Mouse (Mus musculus): Measurements from ENCODE around the gene Pcsk2. TPM values are rescaled to one million over a fixed set of nuclear protein-coding genes. Genes with fewer than 3 reads are reported as not detected.

The Pcsk2 gene
- polyA plus RNA-seq, 1 experiment from 2014 or later, result 2.8 TPM

DNA sequence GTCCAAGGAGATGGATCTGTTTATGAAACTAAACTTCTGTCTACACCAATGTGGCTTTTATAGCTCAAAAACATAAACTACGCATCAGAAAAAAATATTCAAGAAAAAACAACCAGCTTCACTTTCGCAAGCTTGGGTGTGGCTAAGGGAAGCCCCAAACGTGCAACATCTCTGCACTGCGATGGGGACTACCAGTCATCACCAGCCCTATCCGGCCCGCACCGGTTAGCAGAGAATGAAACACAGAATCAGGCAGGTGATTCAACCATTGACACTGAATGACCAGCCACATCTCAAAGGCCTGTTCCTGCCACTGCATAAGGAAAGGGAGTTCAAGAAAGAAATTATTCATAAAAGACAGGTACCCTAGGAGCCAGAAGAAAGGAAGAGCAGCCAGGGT lies 289.9 kb downstream of the Pcsk2 start:
- WGBS, result 78% methylated on average over 7 of the region's 7 CpGs
- no peak overlapping the region for H3K4me2 ChIP-seq (ENCODE audit: low read depth, low read length)
- H3K4me3 ChIP-seq (replicated peaks; ENCODE audit: low read length), result no peak overlapping the region
- H3K27me3 ChIP-seq (ENCODE audit: control insufficient read depth, insufficient read depth, low read length), result no peaks in the 10 kb centered on the region
- H3K36me3 ChIP-seq (ENCODE audit: control insufficient read depth, insufficient read depth, low read length), result no peaks in the 10 kb centered on the region
- no peak for ATAC-seq (ENCODE audit: insufficient read depth, low FRiP score)
- H3K27ac ChIP-seq (ENCODE audit: low read length), result no peak overlapping the region
- H3K9me3 ChIP-seq (replicated peaks; ENCODE audit: control insufficient read depth, low read length), result no peaks in the 10 kb centered on the region
- H3K4me1 ChIP-seq (ENCODE audit: control insufficient read depth, insufficient read depth, low read length), result peaks cover 6% of the 10 kb centered on the region; the same call in 1 of the 2 replicates
- H3K9ac ChIP-seq (ENCODE audit: low read length), result no peak overlapping the region

DNA sequence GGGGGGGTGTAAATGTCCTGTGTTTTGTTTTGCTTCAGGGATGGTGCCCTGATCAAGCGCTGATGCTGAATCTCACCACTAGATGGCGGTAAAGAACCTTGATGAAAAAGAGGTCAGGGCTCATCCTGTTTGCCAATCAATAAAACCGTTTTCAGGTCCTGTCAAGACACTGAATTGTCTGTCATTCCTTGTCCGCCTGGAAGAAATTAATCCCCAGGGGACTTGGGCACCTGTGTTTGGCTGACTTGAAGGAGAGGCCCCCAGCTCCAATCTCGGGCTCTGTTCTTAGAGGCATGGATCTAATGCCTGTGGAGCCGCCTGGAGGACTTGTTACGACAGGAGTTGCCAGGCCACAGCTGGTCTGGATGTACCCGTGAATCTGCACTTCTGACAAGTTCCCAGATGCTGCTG lies 291.3 kb downstream of the Pcsk2 start:
- 2% methylated on average over 8 of the region's 8 CpGs for whole genome bisulfite sequencing
- H3K4me1 ChIP-seq (ENCODE audit: control insufficient read depth, insufficient read depth, low read length), result peaks cover 6% of the 10 kb centered on the region; the same call in 1 of the 2 replicates

DNA sequence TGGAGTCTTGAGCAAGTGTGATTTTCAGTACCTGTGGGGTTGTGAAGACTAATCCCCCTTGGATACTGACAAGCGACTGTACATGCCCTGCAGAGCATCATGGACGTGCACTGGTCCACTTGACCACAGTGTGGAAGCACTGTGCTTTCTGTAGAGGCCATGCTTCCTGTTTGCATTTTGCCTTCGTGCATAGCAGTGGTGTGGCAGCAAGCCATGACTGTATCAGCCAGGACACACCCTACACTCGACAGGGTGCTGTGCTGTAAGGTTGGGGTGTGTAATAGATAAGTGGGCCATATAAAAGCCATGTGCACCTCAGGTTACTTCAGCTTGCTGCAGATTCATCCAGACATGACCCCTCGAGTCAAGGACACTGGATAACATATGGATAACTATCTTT lies 292.7 kb downstream of the Pcsk2 start:
- peaks cover 5% of the 10 kb centered on the region; the same call in 1 of the 2 replicates for H3K4me1 ChIP-seq (ENCODE audit: control insufficient read depth, insufficient read depth, low read length)
- no peak overlapping the region for H3K4me2 ChIP-seq (ENCODE audit: low read depth, low read length)
- no peaks in the 10 kb centered on the region for H3K36me3 ChIP-seq (ENCODE audit: control insufficient read depth, insufficient read depth, low read length)
- 43% methylated on average over 5 of the region's 5 CpGs for WGBS
- no peaks in the 10 kb centered on the region for H3K27me3 ChIP-seq (ENCODE audit: control insufficient read depth, insufficient read depth, low read length)
- no peak overlapping the region for H3K27ac ChIP-seq (ENCODE audit: low read length)
- ATAC-seq (ENCODE audit: insufficient read depth, low FRiP score), result peak; percentile 86
- H3K9ac ChIP-seq (ENCODE audit: low read length), result no peak overlapping the region
- no peak overlapping the region for H3K4me3 ChIP-seq (replicated peaks; ENCODE audit: low read length)
- H3K9me3 ChIP-seq (replicated peaks; ENCODE audit: control insufficient read depth, low read length), result no peaks in the 10 kb centered on the region

More for the DNA sequence above, 291.3 kb downstream of the Pcsk2 start:
- H3K9me3 ChIP-seq (replicated peaks; ENCODE audit: control insufficient read depth, low read length), result no peaks in the 10 kb centered on the region
- H3K4me3 ChIP-seq (replicated peaks; ENCODE audit: low read length), result peak overlapping the region; percentile 31
- peak overlapping the region; percentile 46; the same call in 1 of the 2 replicates for H3K9ac ChIP-seq (ENCODE audit: low read length)
- H3K27me3 ChIP-seq (ENCODE audit: control insufficient read depth, insufficient read depth, low read length), result no peaks in the 10 kb centered on the region
- H3K4me2 ChIP-seq (ENCODE audit: low read depth, low read length), result peak overlapping the region; percentile 55
- ATAC-seq (ENCODE audit: insufficient read depth, low FRiP score), result no peak
- H3K27ac ChIP-seq (ENCODE audit: low read length), result no peak overlapping the region
- no peaks in the 10 kb centered on the region for H3K36me3 ChIP-seq (ENCODE audit: control insufficient read depth, insufficient read depth, low read length)

DNA sequence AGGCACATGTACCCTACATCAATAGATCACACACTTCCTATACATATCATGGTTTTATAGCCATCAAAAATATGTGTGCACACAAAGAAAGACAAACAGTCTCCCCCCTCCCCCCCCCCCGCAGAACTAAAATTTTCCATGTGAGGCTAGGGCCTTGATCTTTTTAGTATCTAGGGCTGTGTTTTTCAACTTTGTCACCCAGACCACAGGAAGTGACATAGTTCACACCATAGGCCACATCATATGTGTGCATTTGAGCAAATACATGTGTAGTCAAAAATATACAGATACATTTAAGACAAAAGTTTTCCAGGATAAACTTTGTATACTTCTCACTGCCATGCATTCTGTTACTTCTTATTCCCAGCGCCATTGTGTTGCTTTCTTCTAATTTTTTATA lies 293.5 kb downstream of the Pcsk2 start:
- ATAC-seq (ENCODE audit: insufficient read depth, low FRiP score), result no peak
- 69% methylated on average over 2 of the region's 2 CpGs for WGBS
- Histone ChIP-seq H3K27ac (ENCODE audit: low read length) (no peak overlapping the region), H3K36me3 (ENCODE audit: control insufficient read depth, insufficient read depth, low read length) (no peaks in the 10 kb centered on the region), H3K27me3 (ENCODE audit: control insufficient read depth, insufficient read depth, low read length) (no peaks in the 10 kb centered on the region), H3K9ac (ENCODE audit: low read length) (no peak overlapping the region), H3K9me3 (replicated peaks; ENCODE audit: control insufficient read depth, low read length) (no peaks in the 10 kb centered on the region), H3K4me1 (ENCODE audit: control insufficient read depth, insufficient read depth, low read length) (peaks cover 3% of the 10 kb centered on the region; the same call in 1 of the 2 replicates), H3K4me3 (replicated peaks; ENCODE audit: low read length) (no peak overlapping the region), H3K4me2 (ENCODE audit: low read depth, low read length) (no peak overlapping the region)

DNA sequence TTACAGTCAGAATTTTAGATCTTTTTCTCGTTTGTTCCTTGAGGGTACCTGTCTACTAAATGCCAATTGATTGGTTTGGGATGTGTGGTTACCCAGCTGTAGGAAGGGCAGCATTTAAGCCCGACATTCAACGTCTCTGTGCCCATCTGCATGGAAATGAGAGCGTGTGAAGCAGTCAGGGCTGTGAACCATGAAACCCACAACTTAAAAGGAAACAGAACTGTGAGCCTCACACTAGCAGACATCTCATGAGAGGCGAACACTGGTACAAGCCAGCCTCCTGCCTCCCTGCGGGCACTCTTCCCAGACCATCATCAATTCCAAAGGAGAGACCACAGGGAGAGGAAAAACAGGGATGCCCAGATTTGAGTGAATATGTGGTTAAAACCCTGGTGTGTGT lies 294.9 kb downstream of the Pcsk2 start:
- no peak for ATAC-seq (ENCODE audit: insufficient read depth, low FRiP score)
- H3K4me3 ChIP-seq (replicated peaks; ENCODE audit: low read length), result no peak overlapping the region
- no peak overlapping the region for H3K4me2 ChIP-seq (ENCODE audit: low read depth, low read length)
- H3K9ac ChIP-seq (ENCODE audit: low read length), result no peak overlapping the region
- H3K4me1 ChIP-seq (ENCODE audit: control insufficient read depth, insufficient read depth, low read length), result peaks cover 3% of the 10 kb centered on the region; the same call in 1 of the 2 replicates
- 82% methylated on average over 6 of the region's 6 CpGs for WGBS
- H3K36me3 ChIP-seq (ENCODE audit: control insufficient read depth, insufficient read depth, low read length), result no peaks in the 10 kb centered on the region
- H3K27me3 ChIP-seq (ENCODE audit: control insufficient read depth, insufficient read depth, low read length), result no peaks in the 10 kb centered on the region
- no peaks in the 10 kb centered on the region for H3K9me3 ChIP-seq (replicated peaks; ENCODE audit: control insufficient read depth, low read length)
- no peak overlapping the region for H3K27ac ChIP-seq (ENCODE audit: low read length)

DNA sequence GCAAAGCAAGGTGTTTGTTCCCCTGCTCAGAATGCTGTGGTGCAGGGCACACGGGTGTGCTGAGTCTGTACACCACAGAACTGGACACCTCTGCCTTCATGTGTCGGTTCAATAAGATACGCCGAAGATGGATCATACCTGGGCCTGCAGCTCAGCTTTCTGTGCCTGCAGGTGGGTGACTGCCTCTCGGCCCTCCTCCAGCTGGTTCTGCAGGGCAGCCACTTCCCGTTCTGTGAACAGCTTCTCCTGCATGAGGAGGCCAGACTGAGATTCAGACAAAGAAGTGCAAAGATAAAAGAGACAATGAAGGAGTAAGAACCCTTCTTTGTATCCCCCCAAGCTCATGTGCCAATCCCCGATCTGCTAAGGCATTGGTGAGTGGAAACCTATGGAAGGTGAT lies 295.6 kb downstream of the Pcsk2 start:
- Histone ChIP-seq H3K9ac (ENCODE audit: low read length) (no peak overlapping the region), H3K4me2 (ENCODE audit: low read depth, low read length) (no peak overlapping the region), H3K4me3 (replicated peaks; ENCODE audit: low read length) (no peak overlapping the region), H3K27me3 (ENCODE audit: control insufficient read depth, insufficient read depth, low read length) (no peaks in the 10 kb centered on the region), H3K36me3 (ENCODE audit: control insufficient read depth, insufficient read depth, low read length) (no peaks in the 10 kb centered on the region), H3K9me3 (replicated peaks; ENCODE audit: control insufficient read depth, low read length) (no peaks in the 10 kb centered on the region), H3K27ac (ENCODE audit: low read length) (no peak overlapping the region), H3K4me1 (ENCODE audit: control insufficient read depth, insufficient read depth, low read length) (peaks cover 3% of the 10 kb centered on the region; the same call in 1 of the 2 replicates)
- no peak for ATAC-seq (ENCODE audit: insufficient read depth, low FRiP score)
- 80% methylated on average over 7 of the region's 7 CpGs for WGBS

DNA sequence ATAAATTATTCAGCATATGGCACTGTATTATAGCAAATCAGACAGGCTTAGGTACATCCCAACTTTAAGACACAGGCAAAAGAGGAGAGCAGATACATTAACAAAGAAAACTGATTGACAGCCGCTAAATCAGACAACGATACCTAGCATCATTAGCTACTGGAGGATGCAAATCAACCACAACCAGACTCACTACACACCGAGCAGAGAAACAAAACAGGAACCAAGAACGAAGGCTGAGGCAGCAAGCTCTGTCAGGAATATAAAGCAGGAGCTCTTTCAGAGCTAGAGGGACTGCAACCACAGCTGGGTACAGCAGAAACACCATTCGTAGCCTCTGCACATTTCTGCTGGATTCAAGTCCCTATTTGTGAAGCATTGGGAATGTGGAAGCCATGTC lies 298.8 kb downstream of the Pcsk2 start:
- no peak overlapping the region for H3K4me2 ChIP-seq (ENCODE audit: low read depth, low read length)
- no peaks in the 10 kb centered on the region for H3K9me3 ChIP-seq (replicated peaks; ENCODE audit: control insufficient read depth, low read length)
- no peak overlapping the region for H3K27ac ChIP-seq (ENCODE audit: low read length)
- no peak for ATAC-seq (ENCODE audit: insufficient read depth, low FRiP score)
- no peaks in the 10 kb centered on the region for H3K36me3 ChIP-seq (ENCODE audit: control insufficient read depth, insufficient read depth, low read length)
- H3K4me3 ChIP-seq (replicated peaks; ENCODE audit: low read length), result no peak overlapping the region
- H3K4me1 ChIP-seq (ENCODE audit: control insufficient read depth, insufficient read depth, low read length), result peaks cover 7% of the 10 kb centered on the region; the same call in 1 of the 2 replicates
- 83% methylated on average over 5 of the region's 5 CpGs for WGBS
- no peaks in the 10 kb centered on the region for H3K27me3 ChIP-seq (ENCODE audit: control insufficient read depth, insufficient read depth, low read length)
- no peak overlapping the region for H3K9ac ChIP-seq (ENCODE audit: low read length)

DNA sequence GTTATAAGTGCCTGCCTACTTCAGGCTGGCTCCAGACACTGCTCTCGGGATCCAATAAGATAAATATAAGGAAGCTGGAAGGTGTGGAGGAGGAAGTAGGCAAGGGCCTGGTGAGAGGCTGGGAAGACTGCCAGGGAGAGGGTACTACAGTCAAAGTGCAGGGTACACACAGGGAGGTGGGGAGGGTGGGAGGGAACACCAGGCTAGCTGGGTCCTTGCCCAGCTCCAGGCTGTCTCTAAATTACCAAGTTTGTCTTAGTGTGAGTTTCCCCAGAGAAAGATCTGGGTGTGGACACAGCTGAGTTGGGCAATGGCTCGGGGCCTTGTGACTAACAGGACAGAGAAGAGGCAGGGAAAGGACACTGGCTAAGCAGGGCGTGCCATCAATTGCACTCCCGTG lies 300.8 kb downstream of the Pcsk2 start:
- H3K4me3 ChIP-seq (replicated peaks; ENCODE audit: low read length), result no peak overlapping the region
- peak overlapping the region; percentile 54; the same call in 1 of the 2 replicates for H3K27ac ChIP-seq (ENCODE audit: low read length)
- 62% methylated on average over 4 of the region's 4 CpGs for WGBS
- H3K4me1 ChIP-seq (ENCODE audit: control insufficient read depth, insufficient read depth, low read length), result peaks cover 7% of the 10 kb centered on the region; the same call in 1 of the 2 replicates
- no peaks in the 10 kb centered on the region for H3K9me3 ChIP-seq (replicated peaks; ENCODE audit: control insufficient read depth, low read length)
- H3K36me3 ChIP-seq (ENCODE audit: control insufficient read depth, insufficient read depth, low read length), result no peaks in the 10 kb centered on the region
- no peaks in the 10 kb centered on the region for H3K27me3 ChIP-seq (ENCODE audit: control insufficient read depth, insufficient read depth, low read length)
- peak; percentile 78 for ATAC-seq (ENCODE audit: insufficient read depth, low FRiP score)
- H3K4me2 ChIP-seq (ENCODE audit: low read depth, low read length), result no peak overlapping the region
- no peak overlapping the region for H3K9ac ChIP-seq (ENCODE audit: low read length)

DNA sequence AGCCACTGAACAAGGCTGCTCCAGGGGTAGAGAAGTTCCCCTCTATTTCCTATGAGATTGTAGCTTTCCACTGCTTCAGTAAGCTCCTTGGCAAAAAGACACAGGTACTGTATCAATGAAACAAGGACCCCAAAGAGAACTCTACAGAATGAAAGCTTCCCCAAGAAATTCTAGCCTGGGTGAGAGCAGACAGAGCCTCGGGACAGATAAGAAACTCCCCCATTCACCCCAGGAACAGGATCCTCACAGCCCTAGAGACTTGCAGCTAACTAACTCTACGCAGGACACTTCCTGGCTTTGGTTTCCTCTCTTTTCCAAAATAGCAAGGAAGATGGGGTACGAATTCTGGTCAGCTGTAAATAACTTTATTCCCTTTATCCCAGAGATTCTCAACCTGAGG lies 301.3 kb downstream of the Pcsk2 start:
- H3K36me3 ChIP-seq (ENCODE audit: control insufficient read depth, insufficient read depth, low read length), result no peaks in the 10 kb centered on the region
- no peaks in the 10 kb centered on the region for H3K9me3 ChIP-seq (replicated peaks; ENCODE audit: control insufficient read depth, low read length)
- no peak overlapping the region for H3K9ac ChIP-seq (ENCODE audit: low read length)
- no peaks in the 10 kb centered on the region for H3K27me3 ChIP-seq (ENCODE audit: control insufficient read depth, insufficient read depth, low read length)
- H3K4me2 ChIP-seq (ENCODE audit: low read depth, low read length), result no peak overlapping the region
- no peak for ATAC-seq (ENCODE audit: insufficient read depth, low FRiP score)
- peak overlapping the region; percentile 54; the same call in 1 of the 2 replicates for H3K27ac ChIP-seq (ENCODE audit: low read length)
- peaks cover 10% of the 10 kb centered on the region; the same call in 1 of the 2 replicates for H3K4me1 ChIP-seq (ENCODE audit: control insufficient read depth, insufficient read depth, low read length)
- H3K4me3 ChIP-seq (replicated peaks; ENCODE audit: low read length), result no peak overlapping the region
- 66% methylated on average over 3 of the region's 3 CpGs for WGBS
